Comparison of ENCODE assay signal across 15 mouse cellular contexts in the genomic region with DNA sequence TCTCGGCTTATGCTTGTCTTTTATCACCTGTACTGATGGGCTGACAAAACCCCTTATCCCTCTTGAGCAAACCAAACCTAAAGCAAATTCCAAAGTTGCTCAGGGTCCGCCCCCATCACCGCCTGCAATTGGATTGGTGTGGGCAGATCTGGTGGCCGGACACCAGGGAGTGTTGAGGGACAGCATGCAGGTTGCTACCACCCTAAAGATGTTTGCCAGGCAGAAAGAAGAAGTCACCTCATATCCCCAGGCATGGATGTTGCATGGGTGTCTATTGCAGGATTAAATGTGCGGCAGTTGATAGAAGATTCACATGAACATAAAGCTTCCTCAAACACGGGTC.
DNase-seq lines count a peak whose midpoint lies in the region; ATAC-seq and TF ChIP-seq lines count a peak whose summit lies in the region.
"Had no signal": no experiment of that assay in that cellular context is flagged by ENCODE, and none has a peak within 500 bp of the region (broad histone marks: within the 10 kb centered on the region; RNA-seq: fewer than 3 reads in every experiment).

No protein-coding gene starts in this region.

- peak overlapping the region; percentile 7; the same call in 1 of the 2 replicates for H3K4me3 ChIP-seq in hindbrain, embryonic 10.5 days
- H3K4me3 ChIP-seq in hindbrain, postnatal 0 days (ENCODE audit: low read length), result no peak overlapping the region
- no peak overlapping the region for H3K4me3 ChIP-seq in forebrain, embryonic 16.5 days (replicated peaks; ENCODE audit: low read length)
- H3K4me3 ChIP-seq in limb, embryonic 12.5 days (replicated peaks), result no peak overlapping the region
- no peak overlapping the region for H3K4me3 ChIP-seq in midbrain, postnatal 0 days (ENCODE audit: low read depth, low read length)
- H3K4me3 ChIP-seq: erythroblast, embryonic 14.5 days; gastrocnemius, adult 2 months had no signal

- ATAC-seq in hindbrain, postnatal 0 days, result no peak
- no peak for ATAC-seq in forebrain, embryonic 16.5 days
- ATAC-seq in limb, embryonic 12.5 days (ENCODE audit: insufficient number of reproducible peaks, insufficient read depth, low FRiP score, low TSS enrichment, low read depth), result no peak
- no peak for ATAC-seq in midbrain, postnatal 0 days (ENCODE audit: low FRiP score)

- H3K9ac ChIP-seq in hindbrain, postnatal 0 days (replicated peaks; ENCODE audit: low read length), result no peak overlapping the region
- 0 out of 2 replicates have a peak overlapping the region, but pooled peaks have one; percentile 10 for H3K9ac ChIP-seq in forebrain, embryonic 16.5 days (replicated peaks; ENCODE audit: low read depth, low read length)
- no peak overlapping the region for H3K9ac ChIP-seq in limb, embryonic 12.5 days (replicated peaks)
- no peak overlapping the region for H3K9ac ChIP-seq in midbrain, postnatal 0 days (replicated peaks; ENCODE audit: low read length, poor library complexity, severe bottlenecking)
- H3K9ac ChIP-seq: liver, embryonic 14.5 days had no signal

- H3K27ac ChIP-seq in hindbrain, embryonic 10.5 days, result peak overlapping the region; percentile 82
- H3K27ac ChIP-seq in hindbrain, postnatal 0 days, result no peak overlapping the region
- H3K27ac ChIP-seq in forebrain, embryonic 16.5 days (ENCODE audit: low read length), result no peak overlapping the region
- no peak overlapping the region; the same call in 1 of the 2 replicates for H3K27ac ChIP-seq in limb, embryonic 12.5 days
- H3K27ac ChIP-seq in midbrain, postnatal 0 days (ENCODE audit: low read depth, low read length), result peak overlapping the region; percentile 38
- H3K27ac ChIP-seq: gastrocnemius, adult 2 months; liver, embryonic 14.5 days; macrophage had no signal

- no peak overlapping the region for H3K4me2 ChIP-seq in hindbrain, postnatal 0 days (ENCODE audit: low read depth, low read length)
- no peak overlapping the region for H3K4me2 ChIP-seq in forebrain, embryonic 16.5 days (ENCODE audit: low read length)
- H3K4me2 ChIP-seq in limb, embryonic 12.5 days, result peak overlapping the region; percentile 26; the same call in 1 of the 2 replicates
- H3K4me2 ChIP-seq in midbrain, postnatal 0 days (ENCODE audit: low read depth, low read length, poor library complexity, severe bottlenecking), result no peak overlapping the region

- H3K4me1 ChIP-seq in hindbrain, embryonic 10.5 days (replicated peaks), result peaks cover 15% of the 10 kb centered on the region
- H3K4me1 ChIP-seq in hindbrain, postnatal 0 days (ENCODE audit: insufficient read depth, low read length), result no peaks in the 10 kb centered on the region
- H3K4me1 ChIP-seq in forebrain, embryonic 16.5 days (replicated peaks; ENCODE audit: control insufficient read depth, insufficient read depth, low read length), result peaks cover 8% of the 10 kb centered on the region
- H3K4me1 ChIP-seq in limb, embryonic 12.5 days (replicated peaks), result peaks cover 14% of the 10 kb centered on the region
- H3K4me1 ChIP-seq in midbrain, postnatal 0 days (ENCODE audit: insufficient read depth, low read length), result peaks cover 10% of the 10 kb centered on the region; the same call in 1 of the 2 replicates

- WGBS in hindbrain, embryonic 10.5 days, result 69% methylated on average over 6 of the region's 6 CpGs
- WGBS in hindbrain, postnatal 0 days, result 56% methylated on average over 6 of the region's 6 CpGs
- WGBS in forebrain, embryonic 16.5 days, result 52% methylated on average over 6 of the region's 6 CpGs
- WGBS in limb, embryonic 12.5 days, result 71% methylated on average over 6 of the region's 6 CpGs
- 51% methylated on average over 6 of the region's 6 CpGs for WGBS in midbrain, postnatal 0 days

- 0 out of 2 replicates have a peak, but pooled peaks cover 5% of the 10 kb centered on the region for H3K9me3 ChIP-seq in hindbrain, embryonic 10.5 days
- no peaks in the 10 kb centered on the region for H3K9me3 ChIP-seq in hindbrain, postnatal 0 days (ENCODE audit: low read length)
- no peaks in the 10 kb centered on the region for H3K9me3 ChIP-seq in forebrain, embryonic 16.5 days (ENCODE audit: control insufficient read depth, low read length)
- H3K9me3 ChIP-seq in limb, embryonic 12.5 days, result peaks cover 5% of the 10 kb centered on the region; the same call in 1 of the 2 replicates
- H3K9me3 ChIP-seq in midbrain, postnatal 0 days (ENCODE audit: low read length), result no peaks in the 10 kb centered on the region

- no peak for DNase-seq in hindbrain, embryonic 10.5 days (ENCODE audit: low spot score)
- no peak for DNase-seq in hindbrain, postnatal 0 days (ENCODE audit: low spot score)
- DNase-seq in midbrain, postnatal 0 days (ENCODE audit: low spot score), result no peak
- no peak for DNase-seq in gastrocnemius, postnatal 25 days
- no peak for DNase-seq in thymus, postnatal 25 days
- no peak for DNase-seq in heart, adult 18-20 months
- DNase-seq: cerebellum, adult 11 months; gastrocnemius, adult 2 months; heart, postnatal 4 days; kidney, adult 9 months had no signal

- TF ChIP-seq CTCF in hindbrain, postnatal 0 days (IDR thresholded peaks at IDR 0.05; ENCODE audit: low read depth), result no peak
- TF ChIP-seq CTCF in midbrain, postnatal 0 days (IDR thresholded peaks at IDR 0.05), result no peak

- no peaks in the 10 kb centered on the region for H3K27me3 ChIP-seq in hindbrain, embryonic 10.5 days (ENCODE audit: insufficient read depth, poor library complexity, severe bottlenecking)
- no peaks in the 10 kb centered on the region for H3K27me3 ChIP-seq in hindbrain, postnatal 0 days (ENCODE audit: insufficient read depth, low read length)
- H3K27me3 ChIP-seq in forebrain, embryonic 16.5 days (replicated peaks; ENCODE audit: control insufficient read depth, insufficient read depth, low read length), result no peaks in the 10 kb centered on the region
- no peaks in the 10 kb centered on the region for H3K27me3 ChIP-seq in limb, embryonic 12.5 days
- H3K27me3 ChIP-seq in midbrain, postnatal 0 days (ENCODE audit: insufficient read depth, low read length), result no peaks in the 10 kb centered on the region

- H3K36me3 ChIP-seq in hindbrain, embryonic 10.5 days, result no peaks in the 10 kb centered on the region
- no peaks in the 10 kb centered on the region for H3K36me3 ChIP-seq in hindbrain, postnatal 0 days (ENCODE audit: insufficient read depth, low read length)
- no peaks in the 10 kb centered on the region for H3K36me3 ChIP-seq in forebrain, embryonic 16.5 days (ENCODE audit: control insufficient read depth, insufficient read depth)
- no peaks in the 10 kb centered on the region for H3K36me3 ChIP-seq in limb, embryonic 12.5 days
- H3K36me3 ChIP-seq in midbrain, postnatal 0 days (ENCODE audit: insufficient read depth, low read length), result no peaks in the 10 kb centered on the region

Comparison
In these comparisons a context has a peak if more than half of its experiments do, and no peak if none do; other contexts are left out.
1. H3K27ac ChIP-seq: peak in hindbrain, embryonic 10.5 days (single experiment) and midbrain, postnatal 0 days (single experiment); none in hindbrain, postnatal 0 days (single experiment), forebrain, embryonic 16.5 days (single experiment) and limb, embryonic 12.5 days (single experiment).